Mouse (Mus musculus): ENCODE results near the gene Acss3.

The Acss3 gene

GRCm38 (mm10) chr10:107011142-107011541 lies 112.3 kb downstream of the Acss3 start:
- no peak for DNase-seq (ENCODE audit: low spot score)

DNA sequence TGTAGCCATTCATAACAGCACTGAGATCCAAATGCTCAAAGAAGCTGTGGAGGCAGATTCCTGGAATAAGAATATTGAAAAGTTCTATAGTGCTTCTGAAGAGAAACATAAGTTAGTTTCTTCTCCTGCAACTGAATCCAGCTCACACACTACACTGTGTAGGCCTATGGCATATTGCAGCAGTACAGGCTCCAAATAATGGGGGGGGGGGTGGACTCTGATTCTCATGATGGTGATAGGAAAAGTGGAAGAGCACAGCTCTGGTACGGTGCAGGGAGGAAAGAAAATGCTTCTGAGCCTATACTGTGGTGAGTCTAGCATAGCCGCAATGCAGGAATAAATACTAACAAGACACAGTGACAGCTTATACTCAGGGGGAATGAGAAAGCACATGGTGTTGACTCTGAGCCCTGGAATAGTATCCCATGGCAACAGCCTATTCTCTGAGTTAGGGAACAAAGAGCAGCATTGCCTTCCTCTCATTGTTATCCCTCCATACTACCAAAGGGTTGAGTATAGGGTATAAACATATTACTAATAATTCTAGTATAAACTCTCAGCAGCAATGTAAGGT lies 125.3 kb downstream of the Acss3 start:
- DNase-seq (ENCODE audit: low spot score) = no peak

GRCm38 (mm10) chr10:106989478-106989877 lies 134.0 kb downstream of the Acss3 start:
- no peak for DNase-seq (ENCODE audit: low spot score)

DNA sequence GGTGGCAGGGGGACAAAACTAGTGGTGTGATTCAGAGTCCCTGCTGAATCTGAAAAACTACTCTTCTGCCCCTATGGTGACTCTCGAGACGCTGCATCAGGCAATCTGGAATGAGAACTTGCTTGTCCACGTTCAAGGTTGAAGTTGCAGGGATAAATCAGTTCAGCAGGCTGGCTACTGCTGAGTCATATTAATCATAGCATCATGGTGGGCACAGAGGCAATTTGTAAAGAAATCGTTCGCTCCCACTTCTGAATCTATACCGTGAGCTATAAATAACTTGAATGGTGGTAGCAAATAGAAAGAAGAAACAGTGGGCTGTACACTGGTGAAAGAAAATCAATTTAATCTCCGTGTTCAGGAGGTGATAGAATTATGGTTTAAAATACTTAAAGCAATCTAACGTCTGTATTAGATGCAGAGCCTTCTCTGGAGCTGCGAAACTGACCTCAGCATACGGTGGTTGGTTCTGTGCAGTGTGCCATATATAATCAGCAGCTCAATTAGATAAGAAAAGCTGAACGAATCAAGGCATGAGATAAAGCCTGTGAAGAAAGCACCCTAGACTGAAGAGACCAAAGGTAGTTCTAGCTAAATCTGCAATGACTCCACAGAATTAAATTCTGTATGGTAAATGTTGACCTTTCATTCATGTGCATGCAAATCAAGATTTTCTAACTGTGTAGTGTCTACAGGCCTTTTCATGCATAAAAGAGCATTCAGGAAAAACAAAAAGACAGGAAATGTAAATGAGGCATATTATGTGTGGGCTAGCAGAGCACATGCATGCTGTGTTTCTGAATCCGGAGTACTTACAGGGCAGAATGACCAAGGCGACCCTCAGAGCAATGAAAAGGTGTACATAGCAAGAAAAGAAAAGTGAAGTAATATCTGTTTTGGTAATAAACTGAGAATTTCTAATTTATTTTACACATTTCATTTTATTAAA lies 148.0 kb downstream of the Acss3 start:
- DNase-seq (ENCODE audit: low spot score) = no peak

GRCm38 (mm10) chr10:106959026-106959425 lies 164.4 kb downstream of the Acss3 start:
- DNase-seq (ENCODE audit: low spot score) = no peak

GRCm38 (mm10) chr10:106941380-106941779 lies 182.1 kb downstream of the Acss3 start:
- no peak for DNase-seq (ENCODE audit: low spot score)

DNA sequence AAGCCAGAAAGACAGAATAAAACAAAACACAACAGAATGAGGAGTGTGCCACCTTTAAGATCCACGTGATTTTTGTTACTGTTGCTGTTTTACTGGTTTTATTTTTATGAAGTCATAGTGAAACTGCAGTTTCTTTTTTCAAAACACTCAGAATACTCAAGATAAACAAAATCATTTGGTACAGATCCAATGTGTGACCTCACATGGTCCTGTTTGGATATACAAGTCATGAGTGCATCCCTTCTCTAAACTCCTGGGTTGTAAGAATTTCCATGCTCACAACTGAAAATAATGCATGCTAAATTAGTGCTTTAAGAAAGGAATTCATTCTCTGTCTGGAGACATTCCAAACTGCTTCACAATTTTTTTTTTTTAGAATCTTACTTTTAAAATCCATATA lies 184.0 kb downstream of the Acss3 start:
- DNase-seq (ENCODE audit: low spot score) = no peak

GRCm38 (mm10) chr10:106938851-106939250 lies 184.6 kb downstream of the Acss3 start:
- no peak for DNase-seq (ENCODE audit: low spot score)

DNA sequence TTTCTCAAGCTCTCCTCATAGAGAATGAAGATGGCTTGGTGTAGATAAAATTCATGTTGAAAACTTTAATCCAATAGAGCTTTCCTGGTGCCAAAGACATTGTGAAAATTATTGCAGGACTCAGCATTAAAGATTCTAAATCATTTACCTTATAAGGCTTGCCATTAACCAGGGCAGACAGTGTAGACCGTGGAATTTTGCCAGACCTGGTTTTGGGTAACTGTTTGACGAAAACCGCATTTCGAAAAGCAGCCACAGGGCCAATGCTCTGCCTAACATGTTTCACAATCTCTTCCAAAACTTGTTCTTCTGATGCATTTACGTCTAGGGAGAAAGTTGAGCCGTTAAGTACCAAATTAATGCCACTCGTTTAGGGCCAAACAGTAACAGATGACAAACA lies 186.5 kb downstream of the Acss3 start:
- DNase-seq (ENCODE audit: low spot score) = no peak

DNA sequence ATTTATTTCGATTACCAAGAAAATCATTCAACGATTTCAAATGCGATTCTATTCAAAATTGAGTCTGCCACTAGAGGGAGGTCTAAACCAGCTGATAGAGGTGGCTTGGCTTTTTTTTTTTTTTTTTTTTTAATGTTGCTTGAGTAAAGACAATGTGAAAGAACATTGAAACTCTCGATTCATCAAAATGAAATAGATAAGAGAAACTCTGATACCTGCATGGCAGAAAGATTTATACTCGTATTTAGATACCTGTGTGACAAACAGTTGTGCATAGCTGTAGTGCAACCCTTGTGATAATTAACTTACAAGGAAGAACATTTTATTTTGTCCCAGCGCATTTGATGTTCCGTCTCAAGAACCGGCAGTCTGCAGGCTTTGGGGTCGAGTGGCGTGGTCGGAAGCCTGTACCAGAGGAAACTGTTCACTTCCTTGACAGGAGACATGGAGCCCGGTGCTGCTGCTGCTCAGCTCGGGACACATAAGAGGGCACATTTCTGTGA lies 190.8 kb downstream of the Acss3 start:
- DNase-seq (ENCODE audit: low spot score) = no peak

DNA sequence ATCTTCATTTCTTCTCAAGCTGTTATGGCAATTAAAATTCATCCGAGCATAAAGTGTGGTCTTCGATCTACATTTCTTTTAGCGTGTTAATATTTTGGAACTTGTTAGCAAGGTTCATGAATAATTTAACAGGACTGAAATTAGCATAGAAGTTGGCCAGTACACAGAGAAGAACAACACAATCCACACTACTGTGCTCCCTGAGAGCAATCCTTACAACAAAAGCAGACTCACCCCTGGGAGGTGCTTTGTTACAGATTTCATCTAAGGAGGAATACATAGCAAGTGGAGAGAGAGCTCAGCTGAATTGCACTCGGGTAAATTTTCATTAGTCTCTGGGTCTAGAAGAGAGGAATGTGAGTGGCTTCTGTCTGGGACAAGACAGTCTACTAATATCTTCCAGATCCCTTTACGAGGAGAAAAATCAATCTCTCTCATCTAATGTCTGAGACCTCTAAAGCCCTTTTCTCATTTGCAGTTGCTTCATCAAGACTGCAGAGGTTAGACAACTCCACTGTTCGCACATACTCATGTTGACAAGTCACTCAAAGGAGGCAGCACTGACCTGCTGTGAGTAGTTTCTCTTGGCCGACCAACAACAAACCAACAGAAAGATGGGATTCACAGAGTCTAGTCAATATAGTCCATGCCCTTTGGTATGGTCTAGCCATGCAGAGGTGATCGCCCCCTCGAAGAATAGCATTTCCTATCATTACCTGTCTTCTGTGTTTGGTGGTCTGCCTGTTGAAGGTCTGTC lies 194.7 kb downstream of the Acss3 start:
- DNase-seq (ENCODE audit: low spot score) = no peak

- no peak for DNase-seq (ENCODE audit: low spot score)
Observed at GRCm38 (mm10) chr10:106924798-106925197, 198.7 kb downstream of the Acss3 start.

DNA sequence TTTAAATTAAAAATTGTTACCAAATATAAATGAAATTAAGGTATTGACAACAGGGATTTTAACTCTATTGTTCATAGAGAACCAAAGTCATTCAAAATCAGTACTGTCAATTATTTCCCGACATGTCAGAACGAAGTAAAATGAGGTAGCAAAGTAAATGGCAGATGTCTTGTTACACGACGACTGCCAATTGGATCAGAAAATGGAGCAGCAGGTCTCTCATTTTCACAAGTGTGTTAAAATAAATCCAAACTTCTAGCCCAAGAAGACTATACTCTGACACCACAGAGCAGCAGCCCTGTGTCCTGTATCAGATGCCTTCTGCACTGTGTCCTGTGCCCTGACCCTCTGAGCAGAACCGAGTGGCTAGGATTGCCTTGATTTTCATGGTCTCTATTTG lies 199.1 kb downstream of the Acss3 start:
- no peak for DNase-seq (ENCODE audit: low spot score)

DNA sequence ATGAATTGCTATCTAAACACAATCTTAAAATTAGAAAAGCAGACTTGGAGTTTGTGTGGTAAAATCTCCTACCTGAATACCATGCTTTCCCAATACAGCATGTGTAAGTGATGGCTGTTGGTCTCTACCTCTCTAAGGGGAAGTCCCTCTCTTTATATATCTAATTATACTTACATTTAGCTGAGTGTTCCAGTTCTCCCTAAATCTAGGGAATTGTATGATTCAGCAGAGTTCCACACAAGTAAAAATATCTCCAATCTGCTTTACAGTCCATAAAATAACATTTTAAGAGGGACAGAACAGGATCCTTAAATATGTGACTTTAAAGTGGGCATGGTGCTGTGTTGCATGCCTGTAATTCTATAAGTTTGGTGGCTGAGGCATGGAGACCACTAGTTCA lies 208.6 kb downstream of the Acss3 start:
- no peak for DNase-seq (ENCODE audit: low spot score)

- DNase-seq (ENCODE audit: low spot score) = no peak
Observed at GRCm38 (mm10) chr10:106914275-106914674, 209.2 kb downstream of the Acss3 start.

DNA sequence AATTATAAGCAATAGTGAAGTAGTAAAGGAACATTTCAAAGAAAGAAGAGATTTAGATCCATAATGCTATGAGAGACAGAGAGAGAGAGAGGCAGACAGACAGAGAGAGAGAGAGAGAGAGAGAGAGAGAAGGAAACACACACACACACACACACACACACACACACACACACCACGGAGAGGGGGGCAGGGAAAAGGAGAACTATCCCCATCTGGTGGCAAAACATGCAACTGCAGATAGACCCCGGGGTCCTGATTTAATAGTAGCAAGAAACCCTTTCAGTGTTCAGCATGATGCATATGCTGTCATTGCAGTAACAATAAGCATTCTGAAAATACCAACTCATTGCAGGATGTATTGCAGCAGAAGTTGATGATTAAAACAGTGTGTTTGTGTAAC lies 210.4 kb downstream of the Acss3 start:
- no peak for DNase-seq (ENCODE audit: low spot score)

DNA sequence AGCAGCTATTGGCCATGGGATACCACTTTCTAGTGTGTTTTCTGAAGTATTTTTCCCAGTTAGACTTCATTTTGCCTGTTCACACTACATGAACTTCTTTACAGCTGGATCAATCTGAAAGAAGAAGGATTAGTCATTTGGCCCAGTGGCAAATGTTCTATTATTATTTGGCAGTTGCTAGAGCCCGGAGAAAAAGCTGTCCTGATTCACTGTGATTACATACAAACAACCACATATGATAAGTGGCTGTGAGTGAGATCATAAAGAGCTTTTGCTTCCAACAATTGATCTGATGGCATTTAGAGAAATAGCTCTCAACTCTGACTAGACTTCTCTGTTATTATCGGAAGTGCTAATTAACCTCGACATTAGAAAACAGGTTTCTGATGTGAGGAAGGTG lies 213.4 kb downstream of the Acss3 start:
- no peak for DNase-seq (ENCODE audit: low spot score)

- DNase-seq (ENCODE audit: low spot score) = no peak
Observed at GRCm38 (mm10) chr10:106896351-106896750, 227.1 kb downstream of the Acss3 start.
